ENCODE assay signal across 23 mouse cellular contexts in genomic region chr10:40686976-40687375, GRCm38 (mm10). TPM values are rescaled to one million over a fixed set of nuclear protein-coding genes. Genes with fewer than 3 reads are reported as not detected.
DNase-seq lines count a peak whose midpoint lies in the region; ATAC-seq and TF ChIP-seq lines count a peak whose summit lies in the region.
"Had no signal": no experiment of that assay in that cellular context is flagged by ENCODE, and none has a peak within 500 bp of the region (broad histone marks: within the 10 kb centered on the region; RNA-seq: fewer than 3 reads in every experiment).

No protein-coding gene starts in this region.

- no peaks in the 10 kb centered on the region for H3K9me3 ChIP-seq in intestine, embryonic 14.5 days (ENCODE audit: control insufficient read depth, low read length)
- no peaks in the 10 kb centered on the region for H3K9me3 ChIP-seq in intestine, embryonic 16.5 days (ENCODE audit: control insufficient read depth, low read length)
- H3K9me3 ChIP-seq: embryonic facial prominence, embryonic 13.5 days; embryonic facial prominence, embryonic 15.5 days; forebrain, embryonic 12.5 days; forebrain, embryonic 15.5 days had no signal

- H3K27me3 ChIP-seq in intestine, embryonic 14.5 days (replicated peaks; ENCODE audit: control insufficient read depth, insufficient read depth, low read length) = no peaks in the 10 kb centered on the region
- no peaks in the 10 kb centered on the region for H3K27me3 ChIP-seq in intestine, embryonic 16.5 days (replicated peaks; ENCODE audit: control insufficient read depth, insufficient read depth, low read length)
- H3K27me3 ChIP-seq: embryonic facial prominence, embryonic 15.5 days; forebrain, embryonic 15.5 days had no signal

- H3K4me1 ChIP-seq in intestine, embryonic 14.5 days (replicated peaks; ENCODE audit: control insufficient read depth, insufficient read depth, low read length) = peaks cover 11% of the 10 kb centered on the region; the same call in 1 of the 2 replicates
- no peaks in the 10 kb centered on the region for H3K4me1 ChIP-seq in intestine, embryonic 16.5 days (ENCODE audit: control insufficient read depth, insufficient read depth, low read length)
- H3K4me1 ChIP-seq in cortical plate, adult 2 months (ENCODE audit: control insufficient read depth, insufficient read depth, low read length) = peaks cover 10% of the 10 kb centered on the region

- no peak overlapping the region for H3K9ac ChIP-seq in intestine, embryonic 14.5 days (ENCODE audit: low read length)
- H3K9ac ChIP-seq in intestine, embryonic 16.5 days (ENCODE audit: low read depth, low read length) = no peak overlapping the region
- H3K9ac ChIP-seq: embryonic facial prominence, embryonic 13.5 days; embryonic facial prominence, embryonic 15.5 days; forebrain, embryonic 12.5 days; forebrain, embryonic 15.5 days; forebrain, postnatal 0 days had no signal

- H3K4me3 ChIP-seq in intestine, embryonic 14.5 days (ENCODE audit: low read depth, low read length) = no peak overlapping the region
- no peak overlapping the region for H3K4me3 ChIP-seq in intestine, embryonic 16.5 days (ENCODE audit: low read length)
- no peak overlapping the region for H3K4me3 ChIP-seq in left cerebral cortex, adult 2 months
- H3K4me3 ChIP-seq in cortical plate, adult 2 months (ENCODE audit: insufficient read depth, low read length) = no peak overlapping the region
- H3K4me3 ChIP-seq: embryonic facial prominence, embryonic 13.5 days; embryonic facial prominence, embryonic 15.5 days; forebrain, embryonic 12.5 days; forebrain, embryonic 15.5 days had no signal

- no peak for TF ChIP-seq POLR2A in cortical plate, adult 2 months (IDR thresholded peaks at IDR 0.05; ENCODE audit: extremely low read depth, insufficient read depth, low read length)

- peak; percentile 6 for DNase-seq in intestine, embryonic 14.5 days (ENCODE audit: low spot score)
- DNase-seq in left cerebral cortex, adult 2 months (ENCODE audit: extremely low spot score in 1 of 2, low spot score in 2 of 2) = no peak
- no peak for DNase-seq in left cerebral cortex, postnatal 4 days
- DNase-seq in spleen, postnatal 36 days (ENCODE audit: low spot score in 2 of 2) = no peak
- DNase-seq: adrenal gland, postnatal 10 days; adrenal gland, postnatal 25 days; cerebellum, adult 11-12 months; cerebellum, adult 2 months; cerebellum, adult 9-10 months; cerebellum, postnatal 10 days; cerebellum, postnatal 25 days; embryo, embryonic 11 days; forebrain, postnatal 0 days had no signal

- TF ChIP-seq CTCF in left cerebral cortex, adult 2 months (IDR thresholded peaks at IDR 0.05) = no peak
- no peak for TF ChIP-seq CTCF in cortical plate, adult 2 months (IDR thresholded peaks at IDR 0.05; ENCODE audit: extremely low read depth, insufficient read depth, low read length)

- no peak overlapping the region for H3K4me2 ChIP-seq in intestine, embryonic 14.5 days (ENCODE audit: low read length)
- no peak overlapping the region for H3K4me2 ChIP-seq in intestine, embryonic 16.5 days (ENCODE audit: low read depth, low read length)
- H3K4me2 ChIP-seq: embryonic facial prominence, embryonic 13.5 days; embryonic facial prominence, embryonic 15.5 days; forebrain, embryonic 12.5 days; forebrain, embryonic 15.5 days had no signal

- intact Hi-C loops in left cerebral cortex, adult 2 months (cut with DNase I) = loop anchor here (5.0 kb wide), 1 partner anchor 140 kb away; no protein-coding TSS in a partner anchor
- intact Hi-C loops in left cerebral cortex, postnatal 4 days (cut with DNase I) = no loop called here

- no peaks in the 10 kb centered on the region for H3K36me3 ChIP-seq in intestine, embryonic 14.5 days (ENCODE audit: control insufficient read depth, insufficient read depth, low read length)
- no peaks in the 10 kb centered on the region for H3K36me3 ChIP-seq in intestine, embryonic 16.5 days (ENCODE audit: control insufficient read depth, insufficient read depth, low read length)
- H3K36me3 ChIP-seq: embryonic facial prominence, embryonic 13.5 days; embryonic facial prominence, embryonic 15.5 days; forebrain, embryonic 12.5 days; forebrain, embryonic 15.5 days had no signal

- H3K27ac ChIP-seq in intestine, embryonic 14.5 days (ENCODE audit: low read depth) = no peak overlapping the region
- H3K27ac ChIP-seq in intestine, embryonic 16.5 days (ENCODE audit: low read length) = no peak overlapping the region
- H3K27ac ChIP-seq in left cerebral cortex, adult 2 months = peak overlapping the region; percentile 82
- peak overlapping the region; percentile 90; the same call in 1 of the 2 replicates for H3K27ac ChIP-seq in cortical plate, adult 2 months (ENCODE audit: insufficient read depth, low read length)
- H3K27ac ChIP-seq: embryonic facial prominence, embryonic 13.5 days; embryonic facial prominence, embryonic 15.5 days; forebrain, embryonic 12.5 days; forebrain, embryonic 15.5 days had no signal

- no peak for ATAC-seq in intestine, embryonic 14.5 days (replicated peaks; ENCODE audit: low FRiP score, low TSS enrichment, low read depth)
- ATAC-seq in intestine, embryonic 16.5 days = no peak
- no peak for ATAC-seq in monocyte, adult 5-6 weeks (replicated peaks; ENCODE audit: insufficient number of reproducible peaks, low FRiP score, low TSS enrichment, poor library complexity, severe bottlenecking)
- ATAC-seq: forebrain, embryonic 15.5 days; forebrain, postnatal 0 days had no signal

- 69% methylated on average over 4 of the region's 4 CpGs for WGBS in intestine, embryonic 14.5 days
- WGBS in intestine, embryonic 16.5 days = 82% methylated on average over 4 of the region's 4 CpGs

RNA-seq across cellular contexts. Expression of gene Mettl24, which starts 3.9 kb away (rescaled TPM):
- polyA plus RNA-seq in intestine, embryonic 14.5 days (2014; fragmentation: Nextera tagmentation; extraction: Ambion mirVana) = 4.2 and 4.5 TPM in 2 replicates
- 3.0 and 3.2 TPM in 2 replicates for polyA plus RNA-seq in intestine, embryonic 16.5 days (2015; fragmentation: Nextera tagmentation; extraction: Ambion mirVana)
- total RNA-seq in left cerebral cortex, adult 2 months (2021) = 1 to 10 TPM; 1.6 to 2.8 TPM
- total RNA-seq in left cerebral cortex, postnatal 4 days (2021) = 1 to 10 TPM in 1 of 2 experiments, under 1 TPM in 1; 0.50 to 1.3 TPM
- polyA plus RNA-seq in cortical plate, adult 2 months (2012; rRNA removed) = 1.4 and 1.6 TPM in 2 replicates
- total RNA-seq in monocyte, adult 5-6 weeks (2017) = not detected in 3 replicates
- total RNA-seq: forebrain, postnatal 0 days; MEL had no signal

RNA-seq across cellular contexts. Expression of gene Ddo, which starts 57.2 kb away (rescaled TPM):
- 0.61 and 1.4 TPM in 2 replicates for polyA plus RNA-seq in intestine, embryonic 14.5 days (2014; fragmentation: Nextera tagmentation; extraction: Ambion mirVana)
- polyA plus RNA-seq in intestine, embryonic 16.5 days (2015; fragmentation: Nextera tagmentation; extraction: Ambion mirVana) = 0.45 and 0.72 TPM in 2 replicates
- total RNA-seq in left cerebral cortex, adult 2 months (2021) = 10 to 100 TPM; 12.9 to 13.5 TPM
- total RNA-seq in left cerebral cortex, postnatal 4 days (2021) = 1 to 10 TPM; 2.2 to 2.4 TPM
- 7.7 and 8.4 TPM in 2 replicates for polyA plus RNA-seq in cortical plate, adult 2 months (2012; rRNA removed)
- not detected in 3 replicates for total RNA-seq in monocyte, adult 5-6 weeks (2017)
- total RNA-seq: ES-E14, MEL had no signal
- polyA plus RNA-seq: C2C12 had no signal

Comparison
In these comparisons a context has a peak if more than half of its experiments do, and no peak if none do; other contexts are left out.
1. RNA of gene Ddo, which starts 57.2 kb away (total RNA-seq): 12.9 to 13.5 TPM in left cerebral cortex, adult 2 months; 2.2 to 2.4 TPM in left cerebral cortex, postnatal 4 days and not detected in monocyte, adult 5-6 weeks; every median in the first group is over 4 times any median in the second.
2. H3K27ac ChIP-seq: peak in left cerebral cortex, adult 2 months (single experiment) and cortical plate, adult 2 months (single experiment); none in intestine, embryonic 14.5 days (single experiment) and intestine, embryonic 16.5 days (single experiment).